Mouse (Mus musculus) gastrocnemius, adult 8-10 months (tissue): ENCODE measurements around the gene Plxna4. TPM values are rescaled to one million over a fixed set of nuclear protein-coding genes. Genes with fewer than 3 reads are reported as not detected.

ENCODE experiments used
- DNase-seq, 2 experiments: peaks; one replicate each; pipeline ENCODE4 v3.0.0; 2022; ENCODE audit warnings: low spot score in 2 of 2
- total RNA-seq, 4 experiments: library from RNA; stranded (reverse); gene quantifications; 2 replicates each; pipeline ENCODE4 v1.2.4; 2022

Gene Plxna4
- total RNA-seq, 4 experiments from 2014 or later = 1.6 to 2.9 (median 2.0) TPM

- peak; percentile 73 to 79 for DNase-seq
These were observed 108.7 kb downstream of the Plxna4 start for GRCm38 (mm10) chr6:32479193-32479758.

GRCm38 (mm10) chr6:32475958-32476357 is 112.0 kb downstream of the Plxna4 start:
- DNase-seq = no peak

GRCm38 (mm10) chr6:32472062-32472461 is 115.9 kb downstream of the Plxna4 start:
- DNase-seq = no peak

GRCm38 (mm10) chr6:32471639-32472038 is 116.4 kb downstream of the Plxna4 start:
- no peak for DNase-seq

GRCm38 (mm10) chr6:32469196-32469595 is 118.8 kb downstream of the Plxna4 start:
- no peak for DNase-seq

- no peak for DNase-seq
These were observed 122.9 kb downstream of the Plxna4 start for GRCm38 (mm10) chr6:32465129-32465528.

- DNase-seq = no peak
These were observed 123.4 kb downstream of the Plxna4 start for GRCm38 (mm10) chr6:32464637-32465036.

- DNase-seq = no peak
These were observed 123.9 kb downstream of the Plxna4 start for GRCm38 (mm10) chr6:32464046-32464445.

- DNase-seq = no peak
These were observed 127.6 kb downstream of the Plxna4 start for GRCm38 (mm10) chr6:32460400-32460799.

- DNase-seq = no peak
These were observed 131.4 kb downstream of the Plxna4 start for GRCm38 (mm10) chr6:32456641-32457040.

GRCm38 (mm10) chr6:32451851-32452250 is 136.1 kb downstream of the Plxna4 start:
- no peak for DNase-seq

- DNase-seq = no peak
These were observed 138.6 kb downstream of the Plxna4 start for GRCm38 (mm10) chr6:32449237-32449963.

- DNase-seq = no peak
These were observed 139.2 kb downstream of the Plxna4 start for GRCm38 (mm10) chr6:32448787-32449186.

GRCm38 (mm10) chr6:32446276-32446675 is 141.7 kb downstream of the Plxna4 start:
- DNase-seq = no peak

- DNase-seq = no peak
These were observed 142.7 kb downstream of the Plxna4 start for GRCm38 (mm10) chr6:32445246-32445645.

GRCm38 (mm10) chr6:32444393-32444792 is 143.6 kb downstream of the Plxna4 start:
- no peak for DNase-seq

- no peak for DNase-seq
These were observed 144.3 kb downstream of the Plxna4 start for GRCm38 (mm10) chr6:32443679-32444078.

- DNase-seq = no peak
These were observed 148.6 kb downstream of the Plxna4 start for GRCm38 (mm10) chr6:32439434-32439833.

- DNase-seq = no peak
These were observed 150.8 kb downstream of the Plxna4 start for GRCm38 (mm10) chr6:32437219-32437618.

GRCm38 (mm10) chr6:32423124-32423523 is 164.9 kb downstream of the Plxna4 start:
- DNase-seq = no peak

GRCm38 (mm10) chr6:32420610-32421009 is 167.4 kb downstream of the Plxna4 start:
- DNase-seq = no peak

- no peak for DNase-seq
These were observed 170.6 kb downstream of the Plxna4 start for GRCm38 (mm10) chr6:32417351-32417750.

GRCm38 (mm10) chr6:32411325-32411724 is 176.7 kb downstream of the Plxna4 start:
- no peak for DNase-seq
